Mouse (Mus musculus): ENCODE measurements around the gene Fam129b.

GRCm38 (mm10) chr2:32860799-32861198 is 15.1 kb upstream of the Fam129b start:
- no peak for TF ChIP-seq CTCF (IDR thresholded peaks at IDR 0.05; ENCODE audit: low read depth, low read length)
- no peak for TF ChIP-seq GATA1 (IDR thresholded peaks at IDR 0.05; ENCODE audit: borderline replicate concordance, low read length)
- TF ChIP-seq GATA2 (IDR thresholded peaks at IDR 0.05; ENCODE audit: borderline replicate concordance, low read depth, low read length), result no peak
- TF ChIP-seq TAL1 (conservative IDR thresholded peaks at IDR 0.05; ENCODE audit: low read depth, low read length), result no peak
- no peak for TF ChIP-seq POLR2AphosphoS5 (IDR thresholded peaks at IDR 0.05; ENCODE audit: insufficient replicate concordance, low read depth, low read length)

Data from G1E (cell line).